Mouse (Mus musculus) stomach, postnatal 0 days (tissue): ENCODE measurements around the gene Hdac4.

Source experiments
- CTCF ChIP-seq: IDR thresholded peaks from 2 replicates; pipeline ENCODE4 v1.5.1; 2016; ENCODE audit warnings: antibody characterized with exemption, low read depth, mild to moderate bottlenecking, moderate library complexity
- EP300 ChIP-seq: optimal IDR thresholded peaks from 2 replicates; pipeline ENCODE3; 2016; ENCODE audit warnings: antibody characterized with exemption

- TF ChIP-seq CTCF (no peak), EP300 (no peak)
Measured at GRCm38 (mm10) chr1:92106486-92107160, 88.9 kb downstream of the Hdac4 start.
